Mouse (Mus musculus) 416B (cell line): ENCODE data around the gene Sorl1.

Source experiments
- DNase-seq: peaks from one replicate; pipeline ENCODE4 v3.0.0; 2011; ENCODE audit warnings: low read depth

Sorl1 gene

DNA sequence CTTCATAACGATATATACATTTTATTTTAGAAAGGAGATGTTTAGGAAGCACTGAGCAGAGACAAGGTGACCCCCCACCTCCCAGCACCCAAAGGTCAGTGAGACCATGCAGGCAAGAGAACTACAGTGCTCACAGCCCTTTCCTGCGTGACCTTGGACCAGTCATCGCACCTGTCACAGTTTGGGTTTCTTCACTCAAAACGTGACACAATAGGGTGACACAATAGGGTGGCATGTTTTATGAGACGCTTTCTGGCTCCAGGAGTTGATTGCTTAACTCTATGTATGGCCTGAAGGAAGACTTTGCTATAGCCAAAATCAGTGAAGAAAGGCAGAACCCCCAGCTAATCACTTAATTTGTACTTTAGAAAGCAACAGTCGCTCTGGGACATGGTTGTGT lies 1.7 kb downstream of the Sorl1 start:
- peak; percentile 13 for DNase-seq

DNA sequence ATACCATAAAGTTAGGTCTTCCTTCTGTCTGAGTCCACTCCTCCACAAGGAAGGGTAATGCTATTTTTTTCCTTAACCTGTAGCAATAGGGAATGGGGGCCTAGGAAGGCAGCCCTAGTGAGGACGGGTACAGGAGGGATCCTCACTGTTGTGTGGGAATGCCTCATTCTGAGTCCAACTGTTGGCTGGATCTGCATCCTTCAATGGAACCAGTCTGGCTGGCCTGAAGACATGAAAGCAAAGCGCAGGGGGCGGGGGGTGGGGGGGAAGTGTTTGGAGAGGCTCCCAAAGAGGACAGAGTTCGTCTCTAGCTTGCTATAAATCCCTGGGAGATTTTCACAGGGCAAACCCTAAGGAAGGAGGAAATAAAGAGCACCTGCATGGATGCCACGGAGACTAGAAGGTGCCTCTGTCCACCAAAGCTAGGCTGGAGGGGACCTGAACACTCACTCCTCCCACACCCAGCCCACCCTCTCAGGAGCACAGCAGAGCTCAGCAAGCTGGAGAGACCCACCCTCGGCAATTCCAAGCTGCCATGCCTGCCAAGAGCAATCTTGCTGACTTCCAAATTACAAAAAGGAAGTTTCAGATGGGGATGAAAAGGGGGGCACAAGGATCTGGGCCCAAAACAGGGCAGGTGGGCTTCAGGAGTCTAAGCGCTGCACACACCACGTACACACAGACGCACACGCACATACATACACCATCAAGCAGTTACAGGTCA lies 2.3 kb downstream of the Sorl1 start:
- DNase-seq, result no peak

DNA sequence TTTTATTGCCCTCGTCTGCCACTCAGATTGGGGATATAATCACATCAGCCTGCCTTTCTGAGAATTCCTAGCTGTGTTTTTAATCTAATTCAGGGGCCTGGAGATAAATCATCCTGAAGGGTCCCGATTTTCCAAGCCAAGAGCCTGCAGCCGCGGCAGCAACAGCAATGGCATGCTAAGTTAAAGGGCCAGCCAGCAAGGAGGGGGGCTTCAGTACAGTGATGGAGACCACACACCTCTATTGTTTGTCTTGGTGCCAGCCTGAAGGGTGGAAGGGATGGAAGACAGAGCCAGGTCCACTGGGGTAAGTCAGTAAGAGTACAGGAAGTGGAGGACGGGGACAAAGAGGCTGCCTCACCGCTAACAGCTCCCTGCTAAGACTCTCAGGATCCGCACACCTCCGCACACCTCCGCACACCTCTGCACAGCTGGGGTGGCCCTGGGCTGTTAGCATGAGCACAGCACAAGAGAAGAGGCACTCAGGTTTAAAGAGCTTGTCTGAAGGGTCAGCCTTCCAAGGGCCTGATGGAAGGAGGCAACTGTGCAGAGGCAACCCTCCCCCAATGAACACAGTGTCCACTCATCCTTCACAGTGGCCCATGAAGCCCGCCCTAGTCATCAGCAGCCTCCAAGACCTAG lies 7.6 kb downstream of the Sorl1 start:
- no peak for DNase-seq

DNA sequence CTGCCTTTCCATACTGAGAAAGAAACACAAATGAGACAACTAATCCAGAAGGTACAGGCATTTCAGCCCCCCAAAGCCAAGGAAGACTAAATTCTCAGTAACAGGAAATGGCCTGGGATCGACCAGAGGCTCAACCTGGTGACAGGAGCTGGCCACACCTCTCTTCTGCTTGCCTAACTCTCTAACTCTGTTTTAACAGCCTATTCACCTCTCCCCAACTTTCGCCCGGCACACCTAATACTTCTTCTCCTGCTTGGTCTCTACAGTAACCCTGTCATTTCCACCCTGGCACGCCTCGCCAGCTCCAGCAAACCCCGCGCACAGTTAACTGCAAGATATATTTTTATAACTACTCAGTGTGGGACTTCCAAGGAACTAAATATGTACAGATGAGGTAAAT lies 9.0 kb downstream of the Sorl1 start:
- no peak for DNase-seq

DNA sequence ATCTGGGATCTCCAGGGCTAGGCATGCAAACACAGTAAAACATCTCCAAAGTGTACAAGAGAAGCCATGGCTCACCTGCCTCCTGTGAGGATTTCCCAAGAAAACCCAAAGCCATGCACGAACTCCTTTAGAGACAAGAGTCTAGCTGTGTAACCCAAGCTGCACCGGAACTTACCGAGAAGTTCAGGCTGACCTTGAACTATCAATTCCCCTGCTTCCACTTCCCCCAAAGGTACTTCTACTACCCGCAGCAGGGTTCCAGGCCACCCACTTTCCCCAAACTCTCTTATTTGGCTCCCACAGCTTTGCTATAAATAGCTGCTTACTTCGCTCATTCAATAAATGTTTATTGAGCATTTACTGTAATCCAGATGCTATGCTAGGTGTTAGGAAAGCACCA lies 10.8 kb downstream of the Sorl1 start:
- no peak for DNase-seq

DNA sequence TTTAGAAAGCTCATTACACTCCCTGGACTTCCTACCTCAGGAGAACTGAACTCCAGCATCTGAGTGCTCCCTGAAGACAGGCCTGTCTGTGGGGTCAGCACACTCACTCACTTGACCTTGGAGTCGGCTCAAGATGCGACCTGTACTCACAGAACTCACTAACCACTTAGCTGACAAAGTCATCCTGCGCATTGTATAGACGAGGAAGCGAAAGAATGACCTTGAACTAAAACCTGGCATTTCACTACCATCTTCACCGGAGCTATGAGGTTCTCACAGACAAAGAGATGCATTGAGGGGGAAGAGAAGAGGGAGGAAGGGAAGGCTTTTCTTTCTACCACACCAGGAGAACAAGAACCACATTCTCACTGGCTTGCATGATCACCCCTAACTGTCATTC lies 11.4 kb downstream of the Sorl1 start:
- DNase-seq, result no peak

DNA sequence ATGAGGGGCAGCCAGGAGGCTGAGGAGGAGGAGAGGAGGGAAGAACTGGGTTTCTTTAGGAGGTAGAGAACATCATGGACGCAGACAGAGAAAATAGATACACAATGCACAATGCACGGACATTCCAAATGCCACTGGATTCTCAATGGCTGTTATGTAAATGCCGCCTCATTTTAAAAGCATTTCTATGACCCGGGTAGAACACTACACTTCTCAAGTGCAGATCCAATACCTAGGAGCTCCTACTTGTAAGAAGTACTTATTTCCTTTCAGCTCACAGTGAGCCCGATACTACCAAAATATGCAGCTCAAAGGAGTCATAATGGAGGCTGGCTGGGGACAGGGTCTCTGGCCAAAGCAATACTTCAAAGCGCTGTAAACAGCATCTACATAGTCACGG lies 12.8 kb downstream of the Sorl1 start:
- DNase-seq, result no peak

DNA sequence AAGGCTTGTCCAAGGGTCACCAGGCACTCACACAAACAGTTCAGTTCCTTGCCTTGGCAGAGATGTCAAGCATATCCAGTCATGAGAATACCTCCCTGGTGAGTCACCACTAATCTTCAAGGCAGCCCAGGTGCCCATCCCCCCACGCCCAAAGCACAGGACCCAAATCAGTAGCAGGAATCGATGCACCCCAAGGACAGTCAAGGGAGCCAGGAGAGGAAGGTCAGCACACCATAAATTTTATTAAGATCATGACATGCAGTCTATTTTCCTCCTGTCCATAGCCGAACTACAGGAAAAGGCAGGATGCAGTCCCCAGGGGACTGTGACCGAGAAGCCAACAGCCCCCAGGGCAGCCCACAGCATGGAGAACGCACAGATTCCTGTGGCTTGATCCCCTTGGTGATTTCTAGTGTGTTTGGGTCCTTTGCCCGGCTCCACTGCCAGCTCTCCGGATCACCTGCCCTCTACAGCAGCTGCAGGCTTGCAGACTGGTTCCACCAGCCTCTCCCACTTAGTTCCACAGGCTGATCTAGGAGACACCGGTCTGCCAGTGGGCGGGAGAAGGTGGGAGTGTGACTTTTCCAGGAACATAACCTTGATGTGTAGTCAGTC lies 14.2 kb downstream of the Sorl1 start:
- DNase-seq, result no peak

DNA sequence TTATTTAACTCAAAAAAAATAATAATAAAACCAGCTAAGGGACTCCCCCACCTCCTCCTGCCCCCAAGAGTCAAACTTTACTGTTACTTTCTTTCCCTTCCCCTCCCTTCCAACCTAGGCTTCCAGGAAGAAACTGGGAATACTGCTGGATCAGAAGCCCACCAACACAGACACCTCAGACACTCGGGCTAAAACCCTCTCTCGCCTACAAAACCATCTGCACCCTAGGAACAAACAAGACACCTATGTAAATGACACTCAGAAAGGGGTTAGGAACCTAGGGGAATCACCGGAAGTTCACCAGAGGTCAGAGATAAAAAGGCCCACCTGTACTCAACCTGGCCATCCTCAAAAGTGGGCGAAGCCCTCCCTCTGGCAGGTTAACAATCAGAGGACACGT lies 15.0 kb downstream of the Sorl1 start:
- DNase-seq, result no peak

DNA sequence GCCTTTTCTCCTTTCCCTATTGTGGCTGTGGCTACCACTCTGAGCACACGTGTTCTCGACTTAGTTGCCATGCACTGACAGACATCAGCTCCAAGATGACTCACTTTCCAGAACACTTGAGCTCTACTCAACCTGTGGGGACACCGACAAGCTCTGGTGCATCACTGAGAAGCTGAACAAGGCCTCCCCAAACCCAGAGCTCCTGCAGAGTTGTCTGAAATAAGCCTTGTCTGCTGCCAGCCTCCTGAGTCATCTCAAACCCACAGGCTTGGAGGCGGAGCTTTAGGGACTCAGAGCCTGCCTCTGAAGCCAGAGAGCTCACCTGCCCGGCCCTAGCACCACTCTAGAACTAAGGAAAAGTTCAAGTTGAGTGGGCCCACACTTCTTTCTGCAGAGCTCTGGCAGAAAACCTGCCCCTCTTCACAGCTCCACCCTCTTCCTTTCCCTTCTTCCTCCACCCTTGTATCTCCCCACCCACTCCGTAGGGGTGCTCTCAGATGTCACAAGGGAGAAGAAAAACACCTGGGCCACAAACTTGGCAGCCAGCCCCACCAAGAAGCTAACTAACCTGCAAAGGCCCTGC lies 15.6 kb downstream of the Sorl1 start:
- peak; percentile 7 for DNase-seq

DNA sequence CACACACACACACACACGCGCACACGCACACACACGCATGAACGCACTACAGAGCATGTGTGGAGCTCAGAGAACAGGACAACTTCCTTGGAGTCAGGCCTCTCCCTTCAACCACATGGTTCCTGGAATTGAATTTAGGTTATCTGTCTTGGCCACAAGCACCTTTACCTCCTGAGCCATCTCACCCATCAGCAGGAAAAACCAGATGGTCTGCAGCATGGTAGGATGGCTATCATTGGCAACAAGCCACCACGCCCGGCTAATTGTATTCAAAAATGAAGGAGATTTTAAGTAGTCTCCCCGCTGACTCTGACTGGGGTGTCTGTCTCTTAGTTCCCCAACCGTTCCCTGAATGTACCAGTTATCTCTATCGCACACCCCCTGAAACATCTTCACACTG lies 17.0 kb downstream of the Sorl1 start:
- no peak for DNase-seq

DNA sequence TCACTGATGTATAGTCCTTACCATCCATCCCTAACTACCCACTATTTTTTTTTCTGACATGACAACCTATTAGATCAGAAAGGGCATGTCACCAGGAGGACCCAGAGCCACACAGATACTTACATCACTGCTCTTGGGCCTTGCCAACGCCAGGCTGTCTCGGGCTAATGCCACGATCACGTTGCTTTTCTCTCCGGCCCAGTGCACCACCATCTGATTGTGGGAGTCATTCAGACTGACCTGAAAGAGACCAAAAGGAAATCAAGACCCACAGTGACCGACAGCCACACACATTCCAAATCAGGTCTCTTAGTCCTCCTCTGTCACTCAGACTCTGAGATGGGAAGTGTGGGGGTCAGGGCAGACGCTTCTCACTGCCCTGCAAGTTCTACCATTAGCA lies 17.8 kb downstream of the Sorl1 start:
- no peak for DNase-seq

DNA sequence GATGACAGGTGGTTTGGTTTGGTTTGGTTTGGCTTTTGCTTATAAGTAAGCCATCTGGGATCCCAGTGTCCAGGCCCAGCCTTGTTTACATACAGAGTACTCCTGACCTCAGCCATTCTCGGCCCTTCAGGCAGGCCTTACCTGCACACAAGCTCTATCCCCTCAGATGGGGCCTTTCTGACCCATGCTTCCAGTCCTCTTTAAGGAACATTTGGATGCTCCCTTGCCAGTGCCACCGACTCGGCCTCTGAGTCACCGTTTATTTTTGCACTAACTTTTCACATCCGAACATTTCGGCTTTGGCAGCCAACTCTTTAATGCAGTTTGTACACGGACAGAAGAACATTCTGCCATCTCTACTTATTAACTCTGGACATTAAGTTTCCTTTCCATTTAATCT lies 20.6 kb downstream of the Sorl1 start:
- no peak for DNase-seq

DNA sequence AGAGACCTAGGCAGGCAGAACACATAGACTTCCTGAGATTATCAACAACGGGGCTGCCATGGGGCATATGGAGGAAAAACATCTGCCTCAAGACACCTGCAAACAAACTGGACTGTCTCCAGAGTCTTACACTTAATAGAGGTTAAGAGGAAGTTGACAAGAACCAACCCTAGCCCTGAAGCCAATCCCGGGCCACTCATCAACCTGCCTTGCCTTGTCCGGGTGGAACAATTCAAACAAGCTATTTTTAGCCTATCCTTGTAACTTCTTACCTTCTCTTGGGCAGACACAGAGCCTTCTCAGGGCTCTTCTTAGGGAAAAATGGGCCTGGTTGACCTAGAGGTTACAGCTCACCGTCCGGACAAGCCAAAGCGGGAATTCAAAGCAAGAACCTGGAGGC lies 22.1 kb downstream of the Sorl1 start:
- no peak for DNase-seq

DNA sequence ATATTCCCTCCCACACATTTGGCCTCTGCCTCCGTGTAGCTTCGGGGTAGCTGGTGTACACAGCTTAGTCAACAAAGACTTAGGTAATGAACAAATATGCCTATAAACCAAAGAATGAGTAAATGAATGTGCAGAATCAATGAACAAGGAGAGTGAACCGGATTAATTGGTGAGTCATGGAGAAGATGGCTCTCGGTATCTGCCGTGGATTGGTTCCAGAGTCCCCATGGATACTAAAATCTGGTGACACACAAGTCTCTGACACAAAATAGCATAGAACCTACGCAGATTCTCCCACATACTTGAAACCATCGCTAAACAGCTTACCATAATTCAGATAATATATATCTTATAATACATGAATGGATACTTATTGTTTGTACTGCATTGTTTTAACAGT lies 22.8 kb downstream of the Sorl1 start:
- DNase-seq, result no peak

DNA sequence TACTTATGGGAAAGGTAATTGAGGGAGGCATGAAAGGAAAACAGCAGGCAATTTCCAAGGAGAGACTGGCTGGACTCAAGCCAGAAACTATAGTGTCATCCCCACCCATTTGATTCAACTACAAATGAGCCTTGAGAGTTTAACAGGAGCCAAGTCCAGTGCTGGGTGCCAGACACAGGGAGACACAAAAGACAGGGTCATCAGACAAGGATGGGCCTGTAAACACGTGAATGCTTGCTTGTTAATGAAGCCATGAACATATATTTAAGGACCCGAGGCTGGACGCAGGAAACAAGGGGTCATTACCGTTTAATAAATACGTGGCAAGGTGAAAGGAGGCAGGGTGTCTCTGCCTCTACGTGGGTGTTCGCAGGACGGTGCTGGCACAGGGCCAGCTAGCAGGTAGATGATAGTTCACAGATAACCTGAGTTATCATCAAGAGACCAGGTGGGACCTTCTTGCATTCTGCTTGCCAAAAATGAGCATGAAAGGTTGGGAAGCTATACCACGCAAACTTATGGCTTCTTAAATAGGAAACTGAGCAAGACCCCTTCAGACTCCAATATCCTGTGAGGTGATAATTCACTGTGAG lies 23.4 kb downstream of the Sorl1 start:
- no peak for DNase-seq

DNA sequence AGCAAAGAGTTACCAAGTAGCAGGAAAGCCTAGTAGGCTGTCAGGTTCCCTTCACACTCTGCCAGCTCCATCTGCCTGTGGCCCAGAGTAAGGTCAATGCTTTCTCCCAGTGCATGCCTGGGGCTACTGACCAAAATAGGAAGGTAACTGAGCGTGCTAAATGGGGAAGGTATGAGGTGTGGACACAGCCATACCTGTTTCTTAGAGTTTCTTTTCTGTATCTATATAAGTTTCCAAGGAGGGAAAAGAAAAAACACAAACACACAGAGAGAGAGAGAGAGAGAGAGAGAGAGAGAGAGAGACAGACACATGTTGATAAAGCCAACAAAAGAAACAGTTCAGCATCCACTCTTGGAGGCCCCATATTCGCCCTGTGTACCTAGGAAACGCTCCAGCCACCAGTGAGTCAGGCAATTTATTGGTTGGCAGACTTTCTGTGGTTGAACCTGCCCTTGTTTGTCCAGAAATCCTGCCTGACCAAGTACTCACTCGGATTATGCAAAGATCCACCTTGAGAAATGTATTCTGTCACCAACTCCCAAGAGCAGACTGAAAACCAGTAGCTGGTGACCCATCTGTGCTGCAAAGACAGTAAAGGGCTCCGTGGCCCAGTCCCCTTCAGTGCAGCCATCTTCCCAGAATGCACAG lies 25.5 kb downstream of the Sorl1 start:
- no peak for DNase-seq

DNA sequence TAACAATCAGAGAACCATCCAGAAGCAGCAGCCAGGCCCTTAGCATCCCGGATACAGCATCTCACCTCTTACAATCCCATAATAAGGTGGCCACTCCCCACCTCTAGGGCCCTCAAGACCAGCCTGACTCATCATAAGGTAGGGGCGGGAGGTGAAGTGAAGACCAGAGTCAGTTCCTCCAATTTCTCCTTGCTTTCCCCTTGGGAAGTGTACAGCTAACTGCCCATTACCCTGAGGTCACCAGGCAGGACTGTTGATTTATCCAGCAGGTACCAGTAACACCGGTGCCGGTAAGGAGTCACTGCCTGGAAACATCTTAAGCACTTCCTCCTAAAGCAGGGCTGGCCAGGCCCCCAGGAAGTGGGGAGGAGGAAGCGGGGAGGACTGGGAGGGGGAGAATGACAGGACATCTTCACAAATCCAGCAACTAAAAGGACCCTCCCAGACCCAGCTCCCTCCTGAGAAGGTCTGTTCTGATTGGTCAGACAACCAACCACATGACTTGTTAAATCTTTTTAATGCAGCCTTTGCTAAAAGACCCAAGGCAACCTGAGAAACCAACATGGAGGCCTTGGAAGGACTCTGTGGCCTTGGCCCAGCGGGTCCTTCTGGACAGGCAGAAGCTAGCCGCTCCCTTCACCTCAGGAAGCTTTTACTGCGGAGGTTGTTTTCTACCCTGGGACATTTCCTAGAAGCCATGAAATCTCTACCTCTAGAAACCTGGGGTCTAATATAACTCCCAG lies 26.2 kb downstream of the Sorl1 start:
- DNase-seq, result no peak

DNA sequence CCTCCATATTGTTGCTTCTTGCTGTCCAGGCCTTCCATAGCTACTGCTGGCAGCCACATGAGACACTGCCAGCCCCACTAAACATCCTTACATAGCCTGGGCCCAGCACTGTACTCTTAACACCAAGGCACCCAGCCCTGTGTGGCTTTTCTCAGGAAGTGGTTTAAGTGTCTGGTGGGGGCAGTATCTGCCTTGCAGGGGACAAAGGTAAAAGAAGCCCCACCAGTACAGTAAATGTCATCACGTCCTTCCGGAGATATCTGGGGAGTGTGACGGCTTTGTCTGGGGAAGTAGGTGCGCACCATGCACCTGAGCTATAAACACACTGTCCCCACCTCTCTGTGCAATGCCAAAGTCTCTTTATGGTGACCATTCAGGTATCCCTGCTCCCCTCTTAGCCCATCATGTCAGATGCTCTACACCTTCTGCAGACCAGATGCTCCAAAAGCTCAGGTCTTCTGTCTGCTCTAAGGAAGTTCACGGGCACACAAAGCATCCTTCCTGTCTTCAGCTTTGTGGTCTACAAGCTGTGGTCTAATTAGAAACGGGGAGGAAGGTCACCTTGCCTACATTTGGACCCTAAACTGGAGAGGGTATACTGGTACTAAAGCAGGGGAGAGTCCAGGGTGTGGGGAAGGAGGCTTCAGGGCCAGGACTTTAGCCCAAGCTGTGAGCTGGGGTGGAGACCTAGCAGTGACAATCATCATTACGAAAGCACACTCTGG lies 26.9 kb downstream of the Sorl1 start:
- no peak for DNase-seq

DNA sequence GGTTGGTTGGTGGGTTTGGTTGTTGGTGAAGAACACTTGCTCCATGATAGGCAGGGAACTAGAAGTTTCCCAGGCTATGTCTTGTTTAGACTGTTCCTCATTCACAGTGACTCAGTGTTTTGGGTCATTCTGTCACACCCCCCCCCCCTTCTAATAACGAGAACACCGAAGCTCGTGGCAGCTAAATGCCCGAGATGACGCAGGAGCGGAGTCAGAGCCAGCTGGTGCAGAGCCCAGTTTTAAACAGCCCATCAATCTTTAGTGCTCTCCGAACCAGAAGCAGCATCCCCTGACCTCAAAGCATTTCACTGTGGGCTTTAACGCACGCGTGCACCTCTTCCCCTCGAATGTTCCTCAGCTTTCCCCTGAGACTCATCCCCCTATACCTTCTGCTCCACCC lies 29.3 kb downstream of the Sorl1 start:
- no peak for DNase-seq

DNA sequence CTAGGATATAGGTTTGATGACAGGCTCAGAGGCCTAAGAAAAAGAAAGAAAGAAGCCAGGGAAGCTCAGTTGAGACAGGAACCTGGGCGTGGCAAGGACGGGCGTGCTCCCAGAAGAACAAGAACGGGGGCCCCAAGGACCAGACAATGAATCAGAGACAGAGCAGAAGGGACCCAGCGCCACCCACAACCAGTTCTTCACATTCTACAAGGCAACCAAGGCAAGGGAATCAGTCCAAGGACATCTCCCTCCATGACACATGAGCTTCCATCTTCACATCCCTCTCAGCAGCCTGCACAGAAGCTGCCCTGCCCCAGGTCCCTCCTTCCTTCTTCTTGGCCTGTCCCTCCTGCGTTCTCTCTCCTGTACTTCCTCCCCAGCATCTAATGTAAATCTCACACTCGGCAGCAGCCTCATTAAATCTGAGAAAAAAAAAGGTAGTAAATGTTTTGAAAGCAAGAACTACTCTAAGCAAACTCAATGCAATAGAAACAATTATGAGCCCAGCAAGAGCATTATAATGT lies 30.0 kb downstream of the Sorl1 start:
- DNase-seq, result no peak
